Mouse (Mus musculus) kidney, postnatal 14 days (tissue): ENCODE data around the gene Hist1h2bj.

ENCODE experiments used
- DNase-seq: peaks from one replicate; pipeline ENCODE4 v3.0.0; 2022; ENCODE audit warnings: mixed read lengths

Hist1h2bj gene

GRCm38 (mm10) chr13:22015479-22016450 is 27.2 kb upstream of the Hist1h2bj start:
- DNase-seq: peak; percentile 68

GRCm38 (mm10) chr13:22019934-22020835 is 22.8 kb upstream of the Hist1h2bj start:
- no peak for DNase-seq

- peak; percentile 62 for DNase-seq
These were observed 22.1 kb upstream of the Hist1h2bj start for GRCm38 (mm10) chr13:22020901-22021339.

- no peak for DNase-seq
These were observed 21.4 kb upstream of the Hist1h2bj start for GRCm38 (mm10) chr13:22021581-22021980.

GRCm38 (mm10) chr13:22022241-22022640 is 20.8 kb upstream of the Hist1h2bj start:
- DNase-seq: peak; percentile 84

- peak; percentile 84 for DNase-seq
These were observed 16.7 kb upstream of the Hist1h2bj start for GRCm38 (mm10) chr13:22026058-22027031.

GRCm38 (mm10) chr13:22028673-22029460 is 14.1 kb upstream of the Hist1h2bj start:
- DNase-seq: peak; percentile 96

GRCm38 (mm10) chr13:22029928-22030327 is 13.1 kb upstream of the Hist1h2bj start:
- no peak for DNase-seq

- no peak for DNase-seq
These were observed 12.5 kb upstream of the Hist1h2bj start for GRCm38 (mm10) chr13:22030493-22030892.

- DNase-seq: no peak
These were observed 9.1 kb upstream of the Hist1h2bj start for GRCm38 (mm10) chr13:22033741-22034442.

GRCm38 (mm10) chr13:22034443-22035266 is 8.4 kb upstream of the Hist1h2bj start:
- peak; percentile 52 for DNase-seq

GRCm38 (mm10) chr13:22035267-22036148 is 7.5 kb upstream of the Hist1h2bj start, which contains the start of the genes Hist1h2ah and Hist1h2bk:
Gene Hist1h2ah (minus strand): TSS chr13:22035568.
Gene Hist1h2bk (plus strand): TSS chr13:22035870.
- DNase-seq: peak; percentile 90

- no peak for DNase-seq
These were observed 6.7 kb upstream of the Hist1h2bj start for GRCm38 (mm10) chr13:22036149-22036956.

GRCm38 (mm10) chr13:22036986-22037385 is 6.0 kb upstream of the Hist1h2bj start:
- DNase-seq: no peak

GRCm38 (mm10) chr13:22037415-22037814 is 5.6 kb upstream of the Hist1h2bj start:
- DNase-seq: no peak

GRCm38 (mm10) chr13:22039364-22039763 is 3.6 kb upstream of the Hist1h2bj start:
- no peak for DNase-seq

GRCm38 (mm10) chr13:22039951-22040463 is 3.0 kb upstream of the Hist1h2bj start:
- DNase-seq: no peak
